Mouse (Mus musculus) Patski (cell line): ENCODE measurements around the gene Cyp2c23. TPM values are rescaled to one million over a fixed set of nuclear protein-coding genes. Genes with fewer than 3 reads are reported as not detected.

ENCODE experiments used
- ATAC-seq: fragments of 100-300 bp; one replicate; pipeline ENCODE4 v1.8.0; 2021
- CTCF ChIA-PET: fragments of 350-600 bp; sonication (Branson Sonifier 250); formaldehyde crosslinking; loops from one replicate; lab custom pipeline; 2022; ENCODE audit warnings: inconsistent platforms; lab: Charles Lee
- POLR2A ChIA-PET: fragments of 350-600 bp; sonication (Branson Sonifier 250); formaldehyde crosslinking; loops from one replicate; lab custom pipeline; 2022; ENCODE audit warnings: antibody characterized with exemption, inconsistent platforms; lab: Charles Lee
- DNase-seq: peaks from one replicate; pipeline ENCODE4 v3.0.0-alpha.2; 2011; ENCODE audit warnings: low read depth, low spot score
- H3K27me3 ChIP-seq: fragments of 371-371 bp; one replicate; pipeline ENCODE4 v1.5.1; 2021
- CTCF ChIP-seq: fragments of 100-300 bp; IDR thresholded peaks from one replicate; pipeline ENCODE4 v1.5.1; 2021
- in situ Hi-C: fragments of 300-500 bp; cut with MboI; formaldehyde crosslinking; loops from 3 replicates; pipeline ENCODE4 v1.11.1; 2018; ENCODE audit warnings: low pct_unique_long_range_greater_than_20kb, mixed read lengths
- polyA plus RNA-seq: library from polyadenylated mRNA; unstranded; gene quantifications from one replicate; pipeline ENCODE4 v1.2.3, GENCODE M21; 2021

Cyp2c23 gene
- polyA plus RNA-seq = 0.58 TPM

- POLR2A ChIA-PET = no interaction called here
- no peak for TF ChIP-seq CTCF
- in situ Hi-C loops = no loop called here
- CTCF ChIA-PET = no interaction called here
- DNase-seq (no peak), ATAC-seq (no peak)
- H3K27me3 ChIP-seq = no peaks in the 10 kb centered on the region
Measured at GRCm38 (mm10) chr19:44028972-44029371, at the start of gene Cyp2c23. TSS of gene Cyp2c23 (minus strand) at chr19:44029208.

GRCm38 (mm10) chr19:44077024-44077423 is 48.0 kb upstream of the Cyp2c23 start:
- ATAC-seq = no peak
- H3K27me3 ChIP-seq = no peaks in the 10 kb centered on the region

GRCm38 (mm10) chr19:44076457-44076856 is 47.4 kb upstream of the Cyp2c23 start:
- no peak for TF ChIP-seq CTCF
- DNase-seq (no peak), ATAC-seq (no peak)
- POLR2A ChIA-PET = no interaction called here
- CTCF ChIA-PET = interaction anchor here (1.0 kb wide), 1 partner anchor 8 kb away, joined by 3 read pairs; no protein-coding TSS in a partner anchor
- in situ Hi-C loops = no loop called here
- no peaks in the 10 kb centered on the region for H3K27me3 ChIP-seq

More at GRCm38 (mm10) chr19:44077024-44077423, 48.0 kb upstream of the Cyp2c23 start:
- ChIA-PET POLR2A (no interaction called here), CTCF (interaction anchor here (1.2 to 1.3 kb wide), 2 partner anchors 11 to 25 kb away, joined by 3 read pairs; no protein-coding TSS in a partner anchor)
- no peak for TF ChIP-seq CTCF
- DNase-seq = no peak
- in situ Hi-C loops = no loop called here

GRCm38 (mm10) chr19:44074986-44075385 is 46.0 kb upstream of the Cyp2c23 start:
- H3K27me3 ChIP-seq = no peaks in the 10 kb centered on the region
- ATAC-seq (no peak), DNase-seq (no peak)
- CTCF ChIA-PET = no interaction called here
- POLR2A ChIA-PET = no interaction called here
- in situ Hi-C loops = no loop called here
- TF ChIP-seq CTCF = no peak

- in situ Hi-C loops = no loop called here
- no peaks in the 10 kb centered on the region for H3K27me3 ChIP-seq
- DNase-seq (no peak), ATAC-seq (no peak)
- ChIA-PET POLR2A (no interaction called here), CTCF (interaction anchor here (2.1 kb wide), 1 partner anchor 16 kb away, joined by 6 read pairs; no protein-coding TSS in a partner anchor)
- no peak for TF ChIP-seq CTCF
Measured at GRCm38 (mm10) chr19:44071166-44071565, 42.2 kb upstream of the Cyp2c23 start.

- DNase-seq = no peak
- TF ChIP-seq CTCF = no peak
- ATAC-seq = no peak
- ChIA-PET CTCF (interaction anchor here (1.0 to 2.1 kb wide), 2 partner anchors 12 to 17 kb away, joined by 3 to 6 read pairs; no protein-coding TSS in a partner anchor), POLR2A (interaction anchor here (0.6 kb wide), 1 partner anchor 27 kb away, joined by 3 read pairs; no protein-coding TSS in a partner anchor)
- in situ Hi-C loops = no loop called here
- no peaks in the 10 kb centered on the region for H3K27me3 ChIP-seq
Measured at GRCm38 (mm10) chr19:44069914-44070232, 40.9 kb upstream of the Cyp2c23 start.

- DNase-seq = no peak
- in situ Hi-C loops = no loop called here
- POLR2A ChIA-PET = no interaction called here
- H3K27me3 ChIP-seq = no peaks in the 10 kb centered on the region
- peak; percentile 66 for ATAC-seq
- no peak for TF ChIP-seq CTCF
- CTCF ChIA-PET = interaction anchor here (1.0 kb wide), 1 partner anchor 13 kb away, joined by 3 read pairs; no protein-coding TSS in a partner anchor
Measured at GRCm38 (mm10) chr19:44069121-44069913, 40.3 kb upstream of the Cyp2c23 start, which contains the start of gene Erlin1. TSS of gene Erlin1 (minus strand) at chr19:44069785.

GRCm38 (mm10) chr19:44068232-44068631 is 39.2 kb upstream of the Cyp2c23 start:
- no peak for ATAC-seq
- ChIA-PET POLR2A (no interaction called here), CTCF (no interaction called here)
- TF ChIP-seq CTCF = no peak
- no peaks in the 10 kb centered on the region for H3K27me3 ChIP-seq
- in situ Hi-C loops = no loop called here
- no peak for DNase-seq

GRCm38 (mm10) chr19:44067323-44068049 is 38.5 kb upstream of the Cyp2c23 start:
- DNase-seq (no peak), ATAC-seq (no peak)
- in situ Hi-C loops = no loop called here
- no peaks in the 10 kb centered on the region for H3K27me3 ChIP-seq
- ChIA-PET CTCF (no interaction called here), POLR2A (no interaction called here)
- TF ChIP-seq CTCF = no peak

GRCm38 (mm10) chr19:44064734-44065133 is 35.7 kb upstream of the Cyp2c23 start:
- no peak for TF ChIP-seq CTCF
- POLR2A ChIA-PET = no interaction called here
- ATAC-seq (no peak), DNase-seq (no peak)
- in situ Hi-C loops = no loop called here
- no peaks in the 10 kb centered on the region for H3K27me3 ChIP-seq
- CTCF ChIA-PET = interaction anchor here (0.9 to 1.4 kb wide), 3 partner anchors 11 to 17 kb away, joined by 3 to 6 read pairs (median 4); no protein-coding TSS in a partner anchor
